Mouse (Mus musculus) kidney, adult 2 months (tissue): ENCODE results near the gene Fasl. TPM values are rescaled to one million over a fixed set of nuclear protein-coding genes. Genes with fewer than 3 reads are reported as not detected.

ENCODE experiments used
- DNase-seq: peaks from one replicate; pipeline ENCODE4 v3.0.0; 2021
- H3K27ac ChIP-seq: fragments of 200-500 bp; 2 replicates; pipeline ENCODE4 v1.5.1; 2012; ENCODE audit warnings: low read depth, low read length, control low read depth, inconsistent platforms; ENCODE audit not compliant: insufficient read depth
- H3K27me3 ChIP-seq: fragments of 200-500 bp; replicated peaks from 2 replicates; pipeline ENCODE4 v1.6.1; 2012; ENCODE audit warnings: mild to moderate bottlenecking, moderate library complexity, low read length, inconsistent platforms; ENCODE audit not compliant: control insufficient read depth, insufficient read depth
- H3K36me3 ChIP-seq: fragments of 200-500 bp; 2 replicates; pipeline ENCODE4 v1.6.1; 2012; ENCODE audit warnings: mild to moderate bottlenecking, moderate library complexity, low read length, inconsistent platforms; ENCODE audit not compliant: control insufficient read depth, insufficient read depth
- H3K4me1 ChIP-seq: fragments of 200-500 bp; 2 replicates; pipeline ENCODE4 v1.6.1; 2011; ENCODE audit warnings: low read length; ENCODE audit not compliant: control insufficient read depth, insufficient read depth
- H3K4me3 ChIP-seq: fragments of 200-500 bp; 2 replicates; pipeline ENCODE4 v1.5.1; 2011; ENCODE audit warnings: mild to moderate bottlenecking, low read depth, low read length, control low read depth; ENCODE audit not compliant: insufficient read depth
- CTCF ChIP-seq: fragments of 200-500 bp; conservative IDR thresholded peaks from 2 replicates; pipeline ENCODE4 v1.5.1; 2011; ENCODE audit warnings: low read depth, mild to moderate bottlenecking, control low read depth, low read length, moderate library complexity, mixed read lengths; ENCODE audit not compliant: insufficient read depth, insufficient read length
- POLR2A ChIP-seq: fragments of 200-500 bp; IDR thresholded peaks from one replicate; pipeline ENCODE4 v1.6.1; 2011; ENCODE audit warnings: low read depth, low read length, control low read depth
- WGBS: fragments of 180-500 bp; shearing (Covaris S2); methylation state at CpG from one replicate; pipeline ENCODE4 v1.1.7; 2018; 5-methylcytosine and 5-hydroxymethylcytosine counted together
- polyA plus RNA-seq: library from polyadenylated mRNA; depleted of rRNA; stranded (reverse); fragments of >200 nt; gene quantifications from 2 replicates; pipeline ENCODE4 v1.2.3, GENCODE M21; 2012; rRNA removed

The Fasl gene
- polyA plus RNA-seq, result 0.04 and 0.16 TPM in 2 replicates

GRCm38 (mm10) chr1:161788339-161788738 lies at the start of gene Fasl:
TSS of gene Fasl (minus strand) at chr1:161788495.
- DNase-seq, result no peak
- TF ChIP-seq CTCF, result no peak
- no peak for TF ChIP-seq POLR2A
- Histone ChIP-seq H3K4me3 (no peak within 1 kb of the TSS), H3K27ac (no peak within 1 kb of the TSS), H3K36me3 (no peaks in the 10 kb centered on the region), H3K27me3 (no peaks in the 10 kb centered on the region), H3K4me1 (no peaks in the 10 kb centered on the region)
- 79% methylated on average over 9 of the region's 9 CpGs for WGBS

DNA sequence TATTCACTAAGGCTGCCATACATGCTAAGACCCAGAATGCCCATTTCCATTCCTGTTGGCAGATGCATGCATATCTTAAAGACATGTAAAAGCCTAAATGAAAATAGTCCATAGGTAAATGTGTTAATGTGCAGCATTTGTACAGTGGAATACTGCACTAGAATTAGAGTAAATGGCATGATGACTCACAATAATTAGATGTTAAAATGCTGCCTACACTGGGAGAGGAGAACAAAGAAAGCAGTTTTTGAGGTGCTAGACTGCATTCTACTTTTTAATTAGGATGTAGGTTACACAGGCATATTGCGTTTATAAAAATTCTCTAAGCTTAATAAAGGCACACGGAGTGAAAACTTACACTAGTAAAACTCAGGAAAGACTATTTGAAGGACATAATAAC lies 38.4 kb upstream of the Fasl start:
- Histone ChIP-seq H3K27ac (no peak overlapping the region), H3K27me3 (no peaks in the 10 kb centered on the region), H3K4me3 (no peak overlapping the region), H3K4me1 (no peaks in the 10 kb centered on the region), H3K36me3 (peaks cover 2% of the 10 kb centered on the region; the same call in 1 of the 2 replicates)
- TF ChIP-seq POLR2A (no peak), CTCF (no peak)
- 95% methylated on average over 2 of the region's 2 CpGs for WGBS
- no peak for DNase-seq

GRCm38 (mm10) chr1:161809428-161809827 lies 21.1 kb upstream of the Fasl start:
- no peak for TF ChIP-seq CTCF
- no peak for TF ChIP-seq POLR2A
- Histone ChIP-seq H3K4me1 (no peaks in the 10 kb centered on the region), H3K27ac (no peak overlapping the region), H3K36me3 (no peaks in the 10 kb centered on the region), H3K27me3 (no peaks in the 10 kb centered on the region), H3K4me3 (no peak overlapping the region)
- 64% methylated on average over 5 of the region's 5 CpGs for WGBS
- DNase-seq, result no peak

- H3K4me3 ChIP-seq, result no peak overlapping the region
- H3K27ac ChIP-seq, result no peak overlapping the region
- H3K4me1 ChIP-seq, result no peaks in the 10 kb centered on the region
- DNase-seq, result peak; percentile 3
- no peak for TF ChIP-seq POLR2A
- TF ChIP-seq CTCF, result no peak
- H3K36me3 ChIP-seq, result no peaks in the 10 kb centered on the region
- no peaks in the 10 kb centered on the region for H3K27me3 ChIP-seq
- 31% methylated on average over 6 of the region's 6 CpGs for WGBS
These were observed 20.7 kb upstream of the Fasl start for GRCm38 (mm10) chr1:161808980-161809379.

DNA sequence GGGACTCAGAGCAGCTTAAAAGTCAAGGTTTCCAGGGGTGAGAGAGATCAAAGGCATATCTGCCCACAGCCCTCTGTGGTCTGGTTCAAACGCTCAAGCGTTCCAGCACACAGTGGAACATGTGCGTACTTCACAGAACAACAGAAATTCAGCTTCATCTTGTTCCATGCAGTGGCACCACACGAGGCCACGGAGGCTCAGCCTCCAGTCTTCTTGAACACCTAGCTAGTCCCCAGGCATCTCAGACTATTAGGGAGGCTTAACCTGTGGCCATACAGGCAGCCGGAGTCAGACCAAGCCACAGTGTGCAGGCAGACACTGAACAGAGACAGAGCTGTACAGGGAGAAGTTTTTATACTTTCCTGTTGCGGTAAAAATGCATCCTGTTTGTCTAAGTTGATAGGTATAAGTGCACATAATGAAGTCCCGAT lies 16.3 kb upstream of the Fasl start:
- no peaks in the 10 kb centered on the region for H3K4me1 ChIP-seq
- no peak overlapping the region for H3K4me3 ChIP-seq
- H3K27me3 ChIP-seq, result no peaks in the 10 kb centered on the region
- WGBS, result 78% methylated on average over 8 of the region's 8 CpGs
- no peak for DNase-seq
- no peaks in the 10 kb centered on the region for H3K36me3 ChIP-seq
- TF ChIP-seq CTCF (no peak), POLR2A (no peak)
- no peak overlapping the region for H3K27ac ChIP-seq

DNA sequence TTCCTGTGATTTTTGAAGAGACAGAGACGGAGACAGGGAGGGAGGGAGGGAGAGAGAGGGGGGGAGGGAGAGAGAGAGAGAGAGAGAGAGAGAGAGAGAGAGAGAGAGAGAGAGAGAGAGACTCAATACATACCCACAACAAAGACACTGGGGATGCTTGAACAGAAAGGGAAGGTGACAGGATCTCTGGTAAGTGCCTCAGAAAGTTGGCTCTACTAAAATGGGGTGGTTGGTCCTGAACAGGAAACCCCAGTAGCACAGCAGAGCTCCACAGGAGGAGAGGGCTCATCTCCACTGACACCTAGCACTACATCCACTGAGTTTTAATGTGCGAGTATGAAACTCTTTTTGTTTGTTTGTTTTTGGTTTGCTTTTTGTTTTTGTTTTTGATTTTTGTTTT lies 13.0 kb upstream of the Fasl start:
- 84% methylated on average over 2 of the region's 2 CpGs for WGBS
- H3K27ac ChIP-seq, result no peak overlapping the region
- no peaks in the 10 kb centered on the region for H3K4me1 ChIP-seq

DNA sequence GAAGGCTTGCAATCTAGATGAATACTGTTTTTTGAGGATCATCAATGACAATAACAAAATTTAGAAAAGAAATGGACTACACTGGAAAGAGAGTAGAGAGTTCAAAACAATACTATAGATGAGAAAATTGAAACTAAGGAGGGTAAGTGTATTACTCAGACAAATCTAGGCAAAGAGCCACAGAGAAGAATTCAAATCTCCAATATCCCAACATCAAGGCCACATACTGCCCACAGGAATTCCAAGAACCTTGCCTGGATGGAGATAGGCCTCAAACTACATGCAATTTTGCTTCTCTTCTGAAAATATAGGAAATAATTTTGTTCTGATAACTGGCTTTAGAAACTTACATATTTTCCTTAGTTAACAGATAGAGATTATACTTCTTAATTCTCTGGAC lies 12.0 kb upstream of the Fasl start:
- Histone ChIP-seq H3K27ac (no peak overlapping the region), H3K36me3 (no peaks in the 10 kb centered on the region), H3K4me1 (no peaks in the 10 kb centered on the region), H3K27me3 (no peaks in the 10 kb centered on the region), H3K4me3 (no peak overlapping the region)
- no peak for DNase-seq
- TF ChIP-seq CTCF, result no peak
- no peak for TF ChIP-seq POLR2A

More for the DNA sequence above, 13.0 kb upstream of the Fasl start:
- H3K4me3 ChIP-seq, result no peak overlapping the region
- H3K36me3 ChIP-seq, result no peaks in the 10 kb centered on the region
- TF ChIP-seq POLR2A, result no peak
- no peaks in the 10 kb centered on the region for H3K27me3 ChIP-seq
- DNase-seq, result no peak

GRCm38 (mm10) chr1:161799791-161800190 lies 11.5 kb upstream of the Fasl start:
- Histone ChIP-seq H3K36me3 (no peaks in the 10 kb centered on the region), H3K27me3 (no peaks in the 10 kb centered on the region), H3K27ac (no peak overlapping the region), H3K4me3 (no peak overlapping the region), H3K4me1 (no peaks in the 10 kb centered on the region)
- no peak for DNase-seq
- no peak for TF ChIP-seq CTCF
- no peak for TF ChIP-seq POLR2A
